Mouse (Mus musculus): ENCODE measurements around the gene Pidd1. TPM values are rescaled to one million over a fixed set of nuclear protein-coding genes. Genes with fewer than 3 reads are reported as not detected.

Gene Pidd1
- total RNA-seq, 1 experiment from 2014 or later = 6.5 TPM

Other genes starting within 250 kb of the Pidd1 start
- gene Lrrc56, start 249.9 kb downstream of the Pidd1 start, total RNA-seq (2017) = 0.60 and 0.75 TPM in 2 replicates
- gene Lmntd2, start 229.9 kb downstream of the Pidd1 start, total RNA-seq (2017) = 1.6 TPM in 1 of 2 replicates, not detected in the other
- gene Rassf7, start 228.2 kb downstream of the Pidd1 start, total RNA-seq (2017) = 4.9 and 5.1 TPM in 2 replicates
- 52.5 and 77.3 TPM in 2 replicates for gene Phrf1, start 215.2 kb downstream of the Pidd1 start, total RNA-seq (2017)
- 15.4 and 26.7 TPM in 2 replicates for gene Irf7, start 177.5 kb downstream of the Pidd1 start, total RNA-seq (2017)
- gene Cdhr5, start 167.2 kb downstream of the Pidd1 start, total RNA-seq (2017) = not detected in 2 replicates
- gene Sct, start 164.9 kb downstream of the Pidd1 start, total RNA-seq (2017) = not detected in 2 replicates
- not detected in 2 replicates for gene Drd4, start 152.0 kb downstream of the Pidd1 start, total RNA-seq (2017)
- 18.7 and 25.8 TPM in 2 replicates for gene Deaf1, start 116.3 kb downstream of the Pidd1 start, total RNA-seq (2017)
- gene Tmem80, start 116.3 kb downstream of the Pidd1 start, total RNA-seq (2017) = 10.5 and 12.6 TPM in 2 replicates
- gene Eps8l2, start 105.1 kb downstream of the Pidd1 start, total RNA-seq (2017) = 4.4 and 4.7 TPM in 2 replicates
- gene Taldo1, start 51.8 kb downstream of the Pidd1 start, total RNA-seq (2017) = 227 and 363 TPM in 2 replicates
- gene Gatd1, start 29.9 kb downstream of the Pidd1 start, total RNA-seq (2017) = 18.4 and 20.4 TPM in 2 replicates
- not detected in 2 replicates for gene Cend1, start 14.5 kb downstream of the Pidd1 start, total RNA-seq (2017)
- gene Slc25a22, start 6.1 kb downstream of the Pidd1 start, total RNA-seq (2017) = 8.0 and 9.7 TPM in 2 replicates
- 1,528 and 3,641 TPM in 2 replicates for gene Rplp2, start 3.3 kb upstream of the Pidd1 start, total RNA-seq (2017)
- gene Pnpla2, start 11.2 kb upstream of the Pidd1 start, total RNA-seq (2017) = 15.1 and 15.5 TPM in 2 replicates
- gene Cracr2b, start 17.1 kb upstream of the Pidd1 start, total RNA-seq (2017) = 5.2 and 8.4 TPM in 2 replicates
- gene Cd151, start 23.4 kb upstream of the Pidd1 start, total RNA-seq (2017) = 45.0 and 46.6 TPM in 2 replicates
- gene Polr2l, start 31.1 kb upstream of the Pidd1 start, total RNA-seq (2017) = 26.8 and 30.0 TPM in 2 replicates
- 61.4 and 81.5 TPM in 2 replicates for gene Tspan4, start 31.2 kb upstream of the Pidd1 start, total RNA-seq (2017)
- gene Chid1, start 95.8 kb upstream of the Pidd1 start, total RNA-seq (2017) = 16.6 and 26.5 TPM in 2 replicates
- gene Ap2a2, start 118.1 kb upstream of the Pidd1 start, total RNA-seq (2017) = 38.4 and 40.7 TPM in 2 replicates
- gene Muc6, start 211.3 kb upstream of the Pidd1 start, total RNA-seq (2017) = not detected in 2 replicates
- gene Muc2, start 246.3 kb upstream of the Pidd1 start, total RNA-seq (2017) = not detected in 2 replicates